Mouse (Mus musculus) CH12.LX (cell line): ENCODE measurements at regions not wholly inside any gene's neighbourhood (a gene's known extent, or its start where the extent isn't known, plus 50 kb on each side); places are given as distances from the start of the nearest gene placed in this dataset.
A peak's percentile ranks its signal among the peaks of the same experiment; 100 is the strongest.

Experiments used
- DNase-seq: peaks from one replicate; pipeline ENCODE4 v3.0.0-alpha.2; 2013; ENCODE audit errors: extremely low read depth
- H3K27ac ChIP-seq: 2 replicates; pipeline ENCODE4 v1.5.1; 2012; ENCODE audit warnings: low read depth, mild to moderate bottlenecking, control low read depth, moderate library complexity; ENCODE audit not compliant: insufficient read depth
- H3K27me3 ChIP-seq: replicated peaks from 2 replicates; pipeline ENCODE3; 2012; ENCODE audit warnings: inconsistent platforms
- H3K36me3 ChIP-seq, 2 experiments: replicated peaks in 1 of 2; 2 replicates each; pipeline versions ENCODE3 to v1.6.1; 2012; ENCODE audit warnings: inconsistent platforms in 1 of 2, low read length in 1 of 2, mild to moderate bottlenecking in 1 of 2, mixed read lengths in 1 of 2, moderate library complexity in 1 of 2; ENCODE audit not compliant: control insufficient read depth in 1 of 2, insufficient read depth in 1 of 2
- H3K4me1 ChIP-seq, 2 experiments: 2 replicates each; pipeline ENCODE4 v1.6.1; 2012; ENCODE audit warnings: inconsistent platforms in 1 of 2, moderate library complexity in 1 of 2; ENCODE audit not compliant: insufficient read depth in 2 of 2, control insufficient read depth in 1 of 2
- H3K4me2 ChIP-seq: 2 replicates; pipeline ENCODE4 v1.6.1; 2012; ENCODE audit warnings: low read depth, mild to moderate bottlenecking, control low read depth; ENCODE audit not compliant: poor library complexity, insufficient read depth, severe bottlenecking
- H3K4me3 ChIP-seq, 3 experiments: fragments of 150-350 bp in 1 of 3; sonication (generic) in 1 of 3; replicated peaks in 1 of 3; 2 replicates each; pipeline versions ENCODE3 to v1.5.1; 2011 to 2012; ENCODE audit warnings: low read depth in 2 of 3, low read length in 2 of 3, mild to moderate bottlenecking in 2 of 3, moderate library complexity in 2 of 3, control low read depth in 1 of 3, improper control_type of control experiment in 1 of 3, inconsistent platforms in 1 of 3, mixed read lengths in 1 of 3; ENCODE audit not compliant: poor library complexity in 1 of 3
- H3K79me2 ChIP-seq: replicated peaks from 2 replicates; pipeline ENCODE4 v1.6.1; 2012; ENCODE audit warnings: mild to moderate bottlenecking, moderate library complexity; ENCODE audit not compliant: control insufficient read depth, poor library complexity, insufficient read depth, severe bottlenecking; ENCODE audit errors: extremely low read depth
- H3K9ac ChIP-seq: 2 replicates; pipeline ENCODE4 v1.6.1; 2012; ENCODE audit warnings: low read depth, mild to moderate bottlenecking, control low read depth, moderate library complexity; ENCODE audit not compliant: insufficient read depth
- H3K9me3 ChIP-seq: replicated peaks from 2 replicates; pipeline ENCODE3; 2012; ENCODE audit warnings: low read length, inconsistent platforms, mixed read lengths
- CTCF ChIP-seq, 2 experiments: IDR thresholded peaks in 1 of 2; conservative IDR thresholded peaks in 1 of 2; 2 replicates each; pipeline ENCODE4 v1.5.1; 2011 to 2012; ENCODE audit warnings: low read depth in 2 of 2, low read length in 2 of 2, improper control_type of control experiment in 1 of 2, inconsistent platforms in 1 of 2, mild to moderate bottlenecking in 1 of 2, moderate library complexity in 1 of 2
- E2F4 ChIP-seq: IDR thresholded peaks from 2 replicates; pipeline ENCODE4 v1.6.1; 2011; ENCODE audit warnings: low read depth, low read length, improper control_type of control experiment; ENCODE audit not compliant: insufficient replicate concordance
- GABPA ChIP-seq: IDR thresholded peaks from 2 replicates; pipeline ENCODE4 v1.6.1; 2012; ENCODE audit warnings: low read depth, low read length, improper control_type of control experiment, inconsistent platforms; ENCODE audit not compliant: insufficient replicate concordance
- HCFC1 ChIP-seq: IDR thresholded peaks from 2 replicates; pipeline ENCODE4 v1.6.1; 2012; ENCODE audit warnings: low read depth, mild to moderate bottlenecking, inconsistent platforms, low read length, improper control_type of control experiment
- IRF4 ChIP-seq: IDR thresholded peaks from 2 replicates; pipeline ENCODE4 v1.6.1; 2014; ENCODE audit warnings: low read depth, mild to moderate bottlenecking, inconsistent platforms, low read length, improper control_type of control experiment
- JUND ChIP-seq: conservative IDR thresholded peaks from 2 replicates; pipeline ENCODE4 v1.6.1; 2011; ENCODE audit warnings: low read depth, low read length, improper control_type of control experiment
- MAFK ChIP-seq: IDR thresholded peaks from 2 replicates; pipeline ENCODE4 v1.6.1; 2011; ENCODE audit warnings: low read length, improper control_type of control experiment; ENCODE audit not compliant: insufficient replicate concordance
- MEF2A ChIP-seq: IDR thresholded peaks from 2 replicates; pipeline ENCODE4 v1.6.1; 2014; ENCODE audit warnings: low read depth, mild to moderate bottlenecking, inconsistent platforms, low read length, improper control_type of control experiment, borderline replicate concordance
- MYC ChIP-seq: IDR thresholded peaks from 2 replicates; pipeline ENCODE4 v1.6.1; 2011; ENCODE audit warnings: low read depth, mild to moderate bottlenecking, improper control_type of control experiment, low read length
- NELFE ChIP-seq: IDR thresholded peaks from 2 replicates; pipeline ENCODE4 v1.6.1; 2011; ENCODE audit warnings: low read depth, low read length, improper control_type of control experiment
- POLR2AphosphoS2 ChIP-seq: IDR thresholded peaks from 2 replicates; pipeline ENCODE4 v1.6.1; 2011; ENCODE audit warnings: low read depth, low read length, improper control_type of control experiment
- RAD21 ChIP-seq: IDR thresholded peaks from 2 replicates; pipeline ENCODE4 v1.6.1; 2011; ENCODE audit warnings: low read depth, mild to moderate bottlenecking, low read length, improper control_type of control experiment, moderate library complexity
- SIN3A ChIP-seq: IDR thresholded peaks from 2 replicates; pipeline ENCODE4 v1.6.1; 2012; ENCODE audit warnings: low read length, improper control_type of control experiment, inconsistent platforms
- TBP ChIP-seq: conservative IDR thresholded peaks from 2 replicates; pipeline ENCODE4 v1.6.1; 2011; ENCODE audit warnings: low read depth, low read length, improper control_type of control experiment
- UBTF ChIP-seq: IDR thresholded peaks from 2 replicates; pipeline ENCODE4 v1.6.1; 2012; ENCODE audit warnings: low read depth, mild to moderate bottlenecking, inconsistent platforms, low read length, improper control_type of control experiment, moderate library complexity
- USF1 ChIP-seq: IDR thresholded peaks from 2 replicates; pipeline ENCODE4 v1.6.1; 2014; ENCODE audit warnings: low read depth, mild to moderate bottlenecking, inconsistent platforms, low read length, improper control_type of control experiment
- USF2 ChIP-seq: conservative IDR thresholded peaks from 2 replicates; pipeline ENCODE4 v1.6.1; 2011; ENCODE audit warnings: low read depth, low read length, improper control_type of control experiment
- ZC3H11A ChIP-seq: IDR thresholded peaks from 2 replicates; pipeline ENCODE4 v1.6.1; 2012; ENCODE audit warnings: low read depth, mild to moderate bottlenecking, inconsistent platforms, low read length, improper control_type of control experiment
- ZKSCAN1 ChIP-seq: IDR thresholded peaks from 2 replicates; pipeline ENCODE4 v1.6.1; 2012; ENCODE audit warnings: low read depth, inconsistent platforms, low read length, improper control_type of control experiment, borderline replicate concordance
- dilution Hi-C: fragments of 300-500 bp; cut with MboI; formaldehyde crosslinking; loops from 2 replicates; pipeline ENCODE4 v1.14.3; 2020; ENCODE audit warnings: low sequenced_read_pairs; ENCODE audit not compliant: extremely low pct_unique_long_range_greater_than_20kb, extremely low pct_ligation_motif_present
- in situ Hi-C: fragments of 300-500 bp; cut with MboI; formaldehyde crosslinking; loops from 3 replicates; pipeline ENCODE4 v1.14.3; 2019; ENCODE audit warnings: low sequenced_read_pairs, low pct_ligation_motif_present, low pct_unique_long_range_greater_than_20kb, mixed read lengths

GRCm38 (mm10) chr8:75353786-75354185 is 52.6 kb downstream of the Gm10358 start:
- no peak for DNase-seq
- in situ Hi-C loops = no loop called here
- dilution Hi-C loops = no loop called here

GRCm38 (mm10) chr8:75350141-75350540 is 56.2 kb downstream of the Gm10358 start:
- Histone ChIP-seq H3K9ac (no peak overlapping the region), H3K9me3 (no peaks in the 10 kb centered on the region), H3K4me3 (no peak overlapping the region), H3K27ac (no peak overlapping the region), H3K4me2 (no peak overlapping the region), H3K27me3 (peaks cover 58% of the 10 kb centered on the region), H3K36me3 (no peaks in the 10 kb centered on the region), H3K4me1 (no peaks in the 10 kb centered on the region), H3K79me2 (no peaks in the 10 kb centered on the region)
- in situ Hi-C loops = no loop called here
- DNase-seq = no peak
- no peak for TF ChIP-seq JUND
- dilution Hi-C loops = no loop called here

More at GRCm38 (mm10) chr8:75353786-75354185, 52.6 kb downstream of the Gm10358 start:
- Histone ChIP-seq H3K4me1 (no peaks in the 10 kb centered on the region), H3K4me3 (no peak overlapping the region), H3K79me2 (no peaks in the 10 kb centered on the region), H3K36me3 (no peaks in the 10 kb centered on the region), H3K27me3 (peaks cover 64% of the 10 kb centered on the region), H3K9me3 (no peaks in the 10 kb centered on the region), H3K27ac (no peak overlapping the region), H3K9ac (no peak overlapping the region), H3K4me2 (no peak overlapping the region)
- no peak for TF ChIP-seq HCFC1
- TF ChIP-seq GABPA = no peak
- TF ChIP-seq USF1 = no peak
- no peak for TF ChIP-seq IRF4
- no peak for TF ChIP-seq ZKSCAN1
- no peak for TF ChIP-seq SIN3A
- TF ChIP-seq ZC3H11A = no peak
- no peak for TF ChIP-seq MAFK
- TF ChIP-seq UBTF = no peak
- no peak for TF ChIP-seq TBP
- no peak for TF ChIP-seq MYC
- TF ChIP-seq E2F4 = no peak
- no peak for TF ChIP-seq MEF2A
- no peak for TF ChIP-seq USF2
- no peak for TF ChIP-seq NELFE
- TF ChIP-seq CTCF (conservative IDR thresholded peaks at IDR 0.05 in 1 of 2, IDR thresholded peaks at IDR 0.05 in 1 of 2; ENCODE audit: low read depth in 2 of 2, low read length in 2 of 2) = 0 out of 4 replicates have a peak, but pooled peaks of 1 of the 2 experiments have one; percentile 16
- TF ChIP-seq RAD21 = peak; percentile 29
- no peak for TF ChIP-seq POLR2AphosphoS2
